Mouse (Mus musculus) left cerebral cortex, adult 2 months (tissue): Measurements from ENCODE around the gene Heatr5a. TPM values are rescaled to one million over a fixed set of nuclear protein-coding genes. Genes with fewer than 3 reads are reported as not detected.

Source experiments
- DNase-seq, 2 experiments: peaks; one replicate each; pipeline ENCODE4 v3.0.0; 2021 to 2022; ENCODE audit warnings: low spot score in 2 of 2, mixed read lengths in 1 of 2; ENCODE audit errors: extremely low spot score in 1 of 2
- H3K27ac ChIP-seq: fragments of 200-600 bp; 2 replicates; pipeline ENCODE4 v1.8.1; 2022
- H3K4me3 ChIP-seq: fragments of 200-600 bp; 2 replicates; pipeline ENCODE4 v1.8.1; 2022
- CTCF ChIP-seq: fragments of 200-600 bp; IDR thresholded peaks from 2 replicates; pipeline ENCODE4 v1.8.1; 2022; ENCODE audit warnings: antibody characterized with exemption, mild to moderate bottlenecking, moderate library complexity
- intact Hi-C: fragments of 180-260 bp; cut with DNase I; formaldehyde crosslinking; loops from one replicate; pipeline ENCODE4 v1.15.1; 2025
- total RNA-seq, 2 experiments: library from RNA; stranded (reverse); gene quantifications; 2 replicates each; pipeline ENCODE4 v1.2.3; 2021

Heatr5a gene
- total RNA-seq, 2 experiments from 2014 or later: 7.5 to 8.9 TPM

DNA sequence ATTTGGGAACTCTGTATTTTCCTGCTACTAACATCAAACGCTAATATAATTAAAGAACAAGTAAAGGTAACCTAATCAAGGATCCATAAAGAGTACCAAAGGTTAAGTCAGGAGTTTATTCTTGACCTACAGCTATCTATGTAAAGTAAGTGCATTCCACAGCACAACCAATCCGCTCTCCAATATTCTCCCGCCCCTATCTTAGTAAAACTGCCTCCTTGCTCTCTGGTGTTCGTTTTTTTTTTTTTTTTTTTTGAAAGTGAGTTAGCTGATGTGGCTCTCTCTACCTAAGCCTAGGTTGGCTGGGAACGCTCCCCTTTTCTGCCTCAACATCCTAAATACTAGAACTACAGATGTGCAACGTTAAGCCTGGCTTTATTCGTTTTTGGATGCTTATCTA lies 1.2 kb downstream of the Heatr5a start:
- intact Hi-C loops: loop anchor here (2.0 kb wide), 1 partner anchor 31 kb away; no protein-coding TSS in a partner anchor
- H3K4me3 ChIP-seq: no peak overlapping the region
- TF ChIP-seq CTCF: no peak

DNA sequence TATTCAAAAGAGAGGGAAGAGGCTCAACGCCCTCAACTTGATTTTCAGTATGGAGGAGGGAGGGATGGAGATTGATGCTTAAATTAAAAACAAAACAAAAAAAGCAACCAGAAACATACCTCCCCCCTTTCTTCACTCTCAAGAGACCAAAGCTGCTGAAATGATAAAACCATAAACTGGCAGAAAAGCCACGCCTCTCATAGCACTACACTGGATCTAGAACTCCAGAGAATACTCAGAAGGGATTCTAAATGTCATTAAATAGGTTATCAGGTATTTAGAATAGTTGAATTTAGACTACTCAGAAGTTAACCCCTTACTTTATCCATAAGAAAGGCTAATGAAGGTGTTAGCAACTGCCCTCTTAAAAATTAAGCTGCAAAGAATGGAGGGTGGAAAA lies 2.0 kb downstream of the Heatr5a start:
- DNase-seq: no peak
- TF ChIP-seq CTCF: no peak
- intact Hi-C loops: no loop called here

More for the DNA sequence above, 1.2 kb downstream of the Heatr5a start:
- DNase-seq: no peak
- H3K27ac ChIP-seq: no peak overlapping the region

DNA sequence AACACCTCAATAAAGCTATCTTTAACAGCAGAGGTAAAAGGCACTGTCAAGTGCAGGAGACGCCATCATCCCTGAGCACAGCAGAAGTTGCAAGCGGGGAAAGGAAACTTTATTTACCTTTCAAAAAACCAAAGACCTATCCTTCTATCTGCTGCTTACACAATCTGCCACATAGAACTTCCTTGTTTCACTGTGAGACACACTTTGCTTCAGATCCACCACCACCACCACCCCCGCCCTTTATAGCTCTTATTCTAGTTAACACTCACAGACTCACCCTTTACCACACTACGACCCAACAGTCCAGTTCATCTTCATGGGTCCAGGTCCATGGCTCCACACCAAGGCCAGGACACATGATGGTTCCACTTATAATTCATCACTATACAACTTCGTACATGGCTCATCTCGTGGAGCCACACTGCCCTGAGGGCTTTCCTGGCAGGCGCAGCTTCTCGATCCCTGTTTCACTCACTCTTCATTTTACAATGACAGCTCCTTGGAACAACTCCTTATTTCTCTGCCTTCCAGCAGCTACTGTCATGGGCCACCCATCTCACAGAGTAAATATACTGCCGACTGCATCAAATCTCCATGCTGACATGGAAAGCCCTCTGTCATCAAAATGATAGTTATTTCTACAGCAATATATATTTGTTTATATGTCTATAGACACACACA lies 3.1 kb downstream of the Heatr5a start:
- Histone ChIP-seq H3K4me3 (no peak overlapping the region), H3K27ac (no peak overlapping the region)
- DNase-seq: no peak
- intact Hi-C loops: no loop called here
- no peak for TF ChIP-seq CTCF

More for the DNA sequence above, 2.0 kb downstream of the Heatr5a start:
- Histone ChIP-seq H3K27ac (no peak overlapping the region), H3K4me3 (no peak overlapping the region)

DNA sequence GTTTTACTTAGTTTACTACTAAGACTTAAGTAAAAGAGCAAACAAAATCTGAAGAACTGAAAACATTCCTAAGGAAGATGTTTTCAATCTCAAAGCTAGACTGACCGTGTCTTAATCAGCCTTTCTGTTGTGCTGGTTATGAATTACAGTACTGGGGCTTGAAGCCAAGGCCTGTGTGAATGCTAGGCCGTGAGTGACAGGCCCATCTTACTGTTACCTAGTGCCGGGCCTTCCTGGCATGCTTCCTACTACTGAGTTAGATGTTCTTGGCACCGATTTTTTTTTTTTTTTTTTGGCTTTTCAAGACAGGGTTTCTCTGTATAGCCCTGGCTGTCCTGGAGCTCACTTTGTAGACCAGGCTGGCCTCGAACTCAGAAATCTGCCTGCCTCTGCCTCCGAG lies 13.5 kb downstream of the Heatr5a start:
- Histone ChIP-seq H3K27ac (no peak overlapping the region), H3K4me3 (no peak overlapping the region)
- intact Hi-C loops: no loop called here
- no peak for TF ChIP-seq CTCF
- DNase-seq: no peak

DNA sequence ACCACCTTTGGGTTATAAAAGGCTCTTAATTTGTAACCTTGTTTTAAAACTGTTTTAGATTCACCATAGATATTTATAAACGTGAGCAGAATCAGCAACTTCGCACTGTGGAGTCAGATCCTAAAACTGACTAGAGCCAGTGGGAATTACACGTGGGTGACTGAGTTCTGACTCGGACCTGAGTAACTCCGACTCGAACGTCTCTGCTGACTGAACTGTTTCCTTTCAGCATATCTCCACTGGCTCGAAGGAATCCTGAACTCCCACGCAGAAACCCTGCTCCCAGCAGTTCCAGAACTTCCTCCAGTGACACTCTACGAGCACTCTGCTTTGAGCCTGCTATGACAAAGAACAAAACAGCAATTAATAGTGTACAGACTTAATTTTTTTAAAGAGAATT lies 18.8 kb downstream of the Heatr5a start:
- TF ChIP-seq CTCF: no peak
- H3K27ac ChIP-seq: no peak overlapping the region
- no peak overlapping the region for H3K4me3 ChIP-seq
- peak; percentile 23 to 33 for DNase-seq
- intact Hi-C loops: loop anchor here (2.0 kb wide), 1 partner anchor 46 kb away; no protein-coding TSS in a partner anchor

DNA sequence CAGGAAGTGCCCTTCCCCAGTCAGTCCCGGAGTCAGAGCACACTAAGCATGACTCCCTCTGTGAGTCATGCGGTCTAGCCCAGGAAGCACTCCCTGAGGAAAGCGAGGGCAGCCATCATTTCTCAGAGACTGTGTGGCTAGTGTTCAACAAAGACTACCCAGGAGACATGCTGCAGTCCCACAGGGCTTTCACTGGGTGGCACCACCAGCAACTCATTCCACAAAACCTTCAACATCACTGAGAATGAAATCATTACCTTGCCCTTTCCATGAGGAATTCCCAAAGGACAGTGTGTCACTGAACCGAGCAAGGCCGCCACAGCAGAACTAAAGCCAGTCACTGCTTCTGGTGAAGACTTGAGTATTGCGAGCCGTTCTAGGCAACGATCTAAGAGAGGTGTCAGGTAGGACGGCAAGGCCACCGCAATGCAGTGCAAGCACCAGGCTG lies 23.6 kb downstream of the Heatr5a start:
- H3K27ac ChIP-seq: no peak overlapping the region
- H3K4me3 ChIP-seq: no peak overlapping the region
- intact Hi-C loops: no loop called here
- TF ChIP-seq CTCF: peak; percentile 49
- no peak for DNase-seq

DNA sequence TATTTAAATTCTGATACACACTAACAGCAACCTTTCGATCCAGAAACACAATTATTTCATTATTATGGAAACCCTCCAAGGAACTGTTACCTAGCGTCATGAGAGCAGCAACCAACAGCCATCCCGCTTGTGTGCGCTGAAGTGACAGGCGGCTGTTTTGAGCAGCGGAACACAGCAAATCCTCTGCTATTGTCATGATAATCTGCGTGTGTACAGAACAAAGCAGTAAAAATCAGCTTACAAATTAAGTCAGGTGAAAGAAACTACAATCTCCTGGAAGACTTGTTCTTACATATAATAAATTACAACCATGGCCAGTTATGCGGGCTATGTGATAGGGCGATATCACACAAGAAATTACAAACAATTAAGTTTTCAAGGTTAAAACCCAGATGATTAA lies 25.8 kb downstream of the Heatr5a start:
- Histone ChIP-seq H3K27ac (no peak overlapping the region), H3K4me3 (no peak overlapping the region)
- intact Hi-C loops: no loop called here
- DNase-seq: no peak
- no peak for TF ChIP-seq CTCF

DNA sequence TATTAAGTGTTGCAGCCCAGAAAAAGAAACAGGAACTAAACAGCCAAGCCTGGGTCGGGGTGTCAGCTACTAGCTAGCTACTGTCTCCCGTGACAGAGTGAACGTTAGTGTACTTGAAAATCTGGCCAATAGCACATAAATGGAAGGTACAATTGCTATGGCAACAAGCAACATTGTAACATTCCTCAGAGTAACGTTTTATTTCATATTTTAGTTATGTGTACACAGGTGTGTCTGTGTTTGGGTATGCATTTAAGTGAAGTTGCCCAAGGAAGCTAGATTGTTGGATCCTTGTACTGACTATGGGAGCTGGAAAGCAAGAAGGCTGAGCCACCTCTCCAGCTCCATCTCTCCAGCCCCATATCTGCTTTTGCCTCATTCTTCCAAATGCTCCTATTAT lies 31.3 kb downstream of the Heatr5a start:
- intact Hi-C loops: no loop called here
- TF ChIP-seq CTCF: no peak
- Histone ChIP-seq H3K27ac (no peak overlapping the region), H3K4me3 (no peak overlapping the region)
- DNase-seq: no peak

DNA sequence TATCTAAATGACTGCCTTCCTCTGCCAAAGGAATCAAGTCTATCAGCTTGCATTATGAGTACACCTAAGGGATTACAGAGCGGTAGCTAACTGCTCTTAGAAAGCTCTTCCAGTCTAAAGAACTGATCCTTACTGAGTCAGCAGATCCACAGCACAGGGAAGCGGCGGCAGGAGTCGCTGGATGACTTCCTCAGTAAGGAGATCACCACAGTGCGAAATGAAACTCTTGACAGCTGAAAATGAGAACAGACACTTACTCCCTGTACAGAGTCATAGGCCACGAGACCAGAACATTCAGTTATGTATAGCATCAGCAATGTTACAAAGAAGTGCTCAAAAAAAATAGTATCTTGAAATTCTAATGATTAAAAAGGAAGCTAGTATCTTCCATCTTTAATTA lies 33.2 kb downstream of the Heatr5a start:
- Histone ChIP-seq H3K27ac (no peak overlapping the region), H3K4me3 (no peak overlapping the region)
- DNase-seq: no peak
- intact Hi-C loops: no loop called here
- no peak for TF ChIP-seq CTCF

DNA sequence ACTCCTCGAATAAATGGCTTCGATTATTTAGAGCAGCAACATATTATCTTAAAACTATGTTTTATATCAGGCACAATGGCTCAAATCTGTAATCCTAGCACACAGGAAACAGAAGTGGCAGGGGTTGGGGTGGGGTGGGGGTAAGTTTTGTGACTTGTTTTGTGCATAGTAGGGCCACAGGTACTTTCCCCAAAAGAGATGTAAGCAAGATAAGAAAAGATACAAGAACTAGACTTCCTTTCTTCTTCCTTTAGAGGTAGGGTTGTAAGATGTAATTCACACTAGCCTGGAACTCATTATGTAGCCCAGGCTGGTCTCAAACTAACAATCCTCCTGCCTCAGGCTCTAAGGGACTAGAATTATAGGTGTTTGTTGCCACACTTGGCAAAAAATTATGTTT lies 41.5 kb downstream of the Heatr5a start:
- H3K27ac ChIP-seq: no peak overlapping the region
- H3K4me3 ChIP-seq: no peak overlapping the region
- no peak for TF ChIP-seq CTCF
- intact Hi-C loops: no loop called here
- DNase-seq: no peak

DNA sequence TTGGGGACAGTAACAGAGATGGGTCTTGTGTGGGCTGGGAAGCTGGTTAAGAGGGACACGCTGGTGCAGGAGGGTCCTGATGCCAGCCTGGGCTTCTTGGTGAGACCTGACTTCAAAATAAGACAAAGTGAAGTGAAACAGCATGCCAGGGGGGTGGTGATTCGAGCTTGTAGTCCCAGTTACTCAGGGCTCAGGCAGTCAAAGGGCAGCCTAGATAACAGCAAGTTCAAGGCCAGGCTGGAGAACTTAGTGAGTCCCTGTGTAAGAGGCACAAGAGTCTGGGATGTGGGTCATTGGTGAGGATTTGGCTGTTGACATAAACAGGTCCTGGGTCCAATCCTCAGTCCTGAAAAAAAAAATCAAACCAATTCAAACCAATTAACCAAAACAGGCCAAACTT lies 53.9 kb downstream of the Heatr5a start:
- no peak for DNase-seq
- no peak overlapping the region for H3K27ac ChIP-seq
- no peak overlapping the region for H3K4me3 ChIP-seq
- TF ChIP-seq CTCF: no peak
- intact Hi-C loops: no loop called here

DNA sequence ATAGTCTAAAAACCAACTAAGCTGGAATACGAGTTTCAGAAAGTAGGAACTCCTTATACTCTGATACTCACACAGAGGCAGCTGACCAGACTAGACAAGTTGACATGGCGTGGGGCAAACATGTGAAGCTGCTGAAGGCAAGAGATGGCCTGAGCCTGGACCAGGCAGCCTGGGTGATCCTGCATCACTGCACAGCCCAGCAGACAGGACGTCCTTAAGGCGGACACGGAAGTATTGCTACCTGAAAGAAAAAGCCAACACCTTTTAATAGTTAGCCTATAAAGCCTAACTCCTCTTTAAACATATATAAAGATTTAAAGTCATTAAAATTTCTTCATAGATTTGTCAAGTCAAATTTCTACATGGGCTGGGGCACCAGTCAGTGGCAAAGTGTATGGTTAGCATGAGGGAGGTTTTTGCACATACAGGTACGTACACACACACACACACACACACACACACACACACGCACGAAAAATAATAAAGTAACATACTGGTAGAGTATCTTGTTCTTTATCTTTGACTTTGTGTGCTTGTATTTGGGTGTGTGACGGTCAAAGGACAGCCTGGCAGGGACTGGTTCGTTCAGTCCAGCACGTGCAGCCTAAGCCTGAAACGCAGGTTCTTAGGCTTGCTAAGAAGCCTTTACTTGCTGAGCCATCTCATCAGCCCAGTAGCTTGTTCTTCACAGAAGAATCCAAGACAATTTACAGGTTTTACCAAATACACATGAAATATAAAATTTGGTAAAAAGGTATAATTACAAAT lies 56.0 kb downstream of the Heatr5a start:
- DNase-seq: no peak
- TF ChIP-seq CTCF: no peak
- intact Hi-C loops: no loop called here

More for the DNA sequence above, 56.0 kb downstream of the Heatr5a start:
- Histone ChIP-seq H3K27ac (no peak overlapping the region), H3K4me3 (no peak overlapping the region)
